Mouse (Mus musculus) liver, embryonic 13.5 days (tissue): ENCODE measurements around the gene Myh11. TPM values are rescaled to one million over a fixed set of nuclear protein-coding genes. Genes with fewer than 3 reads are reported as not detected.

Experiments used
- ATAC-seq: fragments of 200-750 bp; cut with Nextera tagmentation; 2 replicates; pipeline ENCODE4 v1.8.0; 2017; ENCODE audit warnings: low read depth, mild to moderate bottlenecking, moderate number of reproducible peaks, moderate library complexity
- DNase-seq: peaks from one replicate; pipeline ENCODE4 v3.0.0; 2022
- H3K27ac ChIP-seq: fragments of 300-500 bp; sonication (generic); 2 replicates; pipeline ENCODE4 v1.5.1; 2015; ENCODE audit warnings: moderate library complexity, mild to moderate bottlenecking, inconsistent platforms
- H3K27me3 ChIP-seq: fragments of 300-500 bp; sonication (generic); 2 replicates; pipeline ENCODE4 v1.6.1; 2015; ENCODE audit warnings: mild to moderate bottlenecking, inconsistent platforms
- H3K36me3 ChIP-seq: fragments of 300-500 bp; sonication (generic); 2 replicates; pipeline ENCODE4 v1.6.1; 2015; ENCODE audit warnings: mild to moderate bottlenecking, inconsistent platforms
- H3K4me1 ChIP-seq: fragments of 300-500 bp; sonication (generic); replicated peaks from 2 replicates; pipeline ENCODE4 v1.6.1; 2015; ENCODE audit warnings: inconsistent platforms
- H3K4me2 ChIP-seq: fragments of 300-500 bp; sonication (generic); 2 replicates; pipeline ENCODE4 v1.6.1; 2015; ENCODE audit warnings: inconsistent platforms, mild to moderate bottlenecking, moderate library complexity
- H3K4me3 ChIP-seq: fragments of 300-500 bp; sonication (generic); replicated peaks from 2 replicates; pipeline ENCODE4 v1.5.1; 2015; ENCODE audit warnings: mild to moderate bottlenecking, inconsistent platforms
- H3K9ac ChIP-seq: fragments of 300-500 bp; sonication (generic); 2 replicates; pipeline ENCODE4 v1.6.1; 2015; ENCODE audit warnings: mild to moderate bottlenecking, inconsistent platforms
- H3K9me3 ChIP-seq: fragments of 300-500 bp; sonication (generic); replicated peaks from 2 replicates; pipeline ENCODE4 v1.6.1; 2016; ENCODE audit warnings: inconsistent platforms
- WGBS: fragments of 180-500 bp; shearing (Covaris S2); methylation state at CpG from one replicate; pipeline ENCODE4 v1.1.7; 2015; ENCODE audit not compliant: insufficient replicate concordance; 5-methylcytosine and 5-hydroxymethylcytosine counted together
- polyA plus RNA-seq: library from polyadenylated mRNA; unstranded; fragments of >200 nt; fragmentation: Nextera tagmentation; extraction: Ambion mirVana; gene quantifications from 2 replicates; pipeline ENCODE4 v1.2.1, GENCODE M21; 2015

Myh11 gene
- 0.63 and 0.66 TPM in 2 replicates for polyA plus RNA-seq

GRCm38 (mm10) chr16:14291223-14291622 lies at the start of gene Myh11:
Myh11 (minus strand) TSS chr16:14291372.
- peak; percentile 63 for ATAC-seq

GRCm38 (mm10) chr16:14328156-14328555 lies 37.0 kb upstream of the Myh11 start:
- DNase-seq (no peak), ATAC-seq (no peak)
- no peaks in the 10 kb centered on the region for H3K9me3 ChIP-seq
- no peaks in the 10 kb centered on the region for H3K36me3 ChIP-seq
- no peak overlapping the region for H3K27ac ChIP-seq
- no peak overlapping the region for H3K9ac ChIP-seq
- no peak overlapping the region for H3K4me2 ChIP-seq
- no peaks in the 10 kb centered on the region for H3K27me3 ChIP-seq
- 48% methylated on average over 1 of the region's 1 CpGs for WGBS
- no peaks in the 10 kb centered on the region for H3K4me1 ChIP-seq
- no peak overlapping the region for H3K4me3 ChIP-seq

More at GRCm38 (mm10) chr16:14291223-14291622, at the start of gene Myh11:
- Histone ChIP-seq H3K9ac (no peak within 1 kb of the TSS), H3K4me2 (peak within 1 kb of the TSS; percentile 34), H3K9me3 (no peaks in the 10 kb centered on the region), H3K27me3 (peaks cover 39% of the 10 kb centered on the region), H3K4me1 (peaks cover 10% of the 10 kb centered on the region), H3K4me3 (no peak within 1 kb of the TSS), H3K27ac (no peak within 1 kb of the TSS), H3K36me3 (no peaks in the 10 kb centered on the region)
- WGBS: 5% methylated on average over 16 of the region's 16 CpGs
- DNase-seq: peak; percentile 48

GRCm38 (mm10) chr16:14320494-14320893 lies 29.3 kb upstream of the Myh11 start:
- no peak overlapping the region for H3K4me3 ChIP-seq
- H3K4me1 ChIP-seq: peaks cover 18% of the 10 kb centered on the region
- H3K9me3 ChIP-seq: no peaks in the 10 kb centered on the region
- ATAC-seq: no peak
- no peak overlapping the region for H3K27ac ChIP-seq
- WGBS: 50% methylated on average over 1 of the region's 1 CpGs
- peaks cover 13% of the 10 kb centered on the region; the same call in 1 of the 2 replicates for H3K27me3 ChIP-seq
- no peak overlapping the region for H3K4me2 ChIP-seq
- no peaks in the 10 kb centered on the region for H3K36me3 ChIP-seq
- no peak overlapping the region for H3K9ac ChIP-seq
- no peak for DNase-seq

GRCm38 (mm10) chr16:14319681-14320080 lies 28.5 kb upstream of the Myh11 start:
- Histone ChIP-seq H3K36me3 (no peaks in the 10 kb centered on the region), H3K27ac (no peak overlapping the region), H3K9ac (no peak overlapping the region), H3K4me3 (no peak overlapping the region), H3K4me1 (peaks cover 20% of the 10 kb centered on the region), H3K27me3 (peaks cover 13% of the 10 kb centered on the region; the same call in 1 of the 2 replicates), H3K9me3 (no peaks in the 10 kb centered on the region), H3K4me2 (no peak overlapping the region)
- WGBS: 67% methylated on average over 3 of the region's 3 CpGs
- ATAC-seq: no peak
- no peak for DNase-seq

GRCm38 (mm10) chr16:14316884-14317876 lies 26.0 kb upstream of the Myh11 start, which contains the start of gene Fopnl:
Fopnl (minus strand) TSS chr16:14317405.
- H3K9me3 ChIP-seq: no peaks in the 10 kb centered on the region

GRCm38 (mm10) chr16:14312914-14313313 lies 21.7 kb upstream of the Myh11 start:
- Histone ChIP-seq H3K27me3 (no peaks in the 10 kb centered on the region), H3K4me1 (peaks cover 48% of the 10 kb centered on the region), H3K4me3 (no peak overlapping the region), H3K9me3 (no peaks in the 10 kb centered on the region), H3K4me2 (no peak overlapping the region), H3K36me3 (peaks cover 34% of the 10 kb centered on the region), H3K27ac (no peak overlapping the region), H3K9ac (no peak overlapping the region)
- DNase-seq (no peak), ATAC-seq (no peak)
- WGBS: 85% methylated on average over 7 of the region's 7 CpGs

More at GRCm38 (mm10) chr16:14316884-14317876, 26.0 kb upstream of the Myh11 start, which contains the start of gene Fopnl:
- peaks cover 20% of the 10 kb centered on the region for H3K4me1 ChIP-seq
- ATAC-seq (peak; percentile 100), DNase-seq (peak; percentile 93)
- peaks cover 13% of the 10 kb centered on the region; the same call in 1 of the 2 replicates for H3K27me3 ChIP-seq
- H3K4me2 ChIP-seq: peak within 1 kb of the TSS; percentile 77
- peak within 1 kb of the TSS; percentile 86 for H3K9ac ChIP-seq
- peak within 1 kb of the TSS; percentile 80 for H3K27ac ChIP-seq
- peak within 1 kb of the TSS; percentile 82 for H3K4me3 ChIP-seq
- WGBS: 2% methylated on average over 51 of the region's 51 CpGs
- H3K36me3 ChIP-seq: peaks cover 20% of the 10 kb centered on the region

GRCm38 (mm10) chr16:14311371-14311770 lies 20.2 kb upstream of the Myh11 start:
- H3K4me3 ChIP-seq: no peak overlapping the region
- DNase-seq (peak; percentile 37), ATAC-seq (no peak)
- no peaks in the 10 kb centered on the region for H3K27me3 ChIP-seq
- 26% methylated on average over 6 of the region's 6 CpGs for WGBS
- H3K27ac ChIP-seq: no peak overlapping the region
- H3K36me3 ChIP-seq: peaks cover 43% of the 10 kb centered on the region
- H3K4me2 ChIP-seq: no peak overlapping the region
- no peak overlapping the region for H3K9ac ChIP-seq
- H3K9me3 ChIP-seq: no peaks in the 10 kb centered on the region
- peaks cover 58% of the 10 kb centered on the region for H3K4me1 ChIP-seq

- Histone ChIP-seq H3K4me3 (0 out of 2 replicates have a peak overlapping the region, but pooled peaks have one; percentile 6), H3K4me1 (peaks cover 52% of the 10 kb centered on the region), H3K27me3 (no peaks in the 10 kb centered on the region), H3K27ac (peak overlapping the region; percentile 96), H3K9me3 (no peaks in the 10 kb centered on the region), H3K4me2 (peak overlapping the region; percentile 41), H3K36me3 (peaks cover 54% of the 10 kb centered on the region), H3K9ac (peak overlapping the region; percentile 47)
- 13% methylated on average over 3 of the region's 3 CpGs for WGBS
- ATAC-seq (peak; percentile 65), DNase-seq (peak; percentile 42)
These were observed 18.7 kb upstream of the Myh11 start for GRCm38 (mm10) chr16:14309833-14310232.

GRCm38 (mm10) chr16:14308245-14309073 lies 17.3 kb upstream of the Myh11 start:
- WGBS: 21% methylated on average over 6 of the region's 6 CpGs
- Histone ChIP-seq H3K27ac (peak overlapping the region; percentile 96), H3K36me3 (peaks cover 58% of the 10 kb centered on the region), H3K4me1 (peaks cover 52% of the 10 kb centered on the region), H3K9me3 (no peaks in the 10 kb centered on the region), H3K4me3 (peak overlapping the region; percentile 26), H3K27me3 (no peaks in the 10 kb centered on the region), H3K9ac (peak overlapping the region; percentile 55), H3K4me2 (peak overlapping the region; percentile 65)
- peak; percentile 69 for DNase-seq
- peak; percentile 92 for ATAC-seq

- H3K27me3 ChIP-seq: no peaks in the 10 kb centered on the region
- peak overlapping the region; percentile 96 for H3K27ac ChIP-seq
- H3K36me3 ChIP-seq: peaks cover 56% of the 10 kb centered on the region
- 12% methylated on average over 1 of the region's 1 CpGs for WGBS
- H3K4me2 ChIP-seq: peak overlapping the region; percentile 65
- ATAC-seq: peak; percentile 57
- no peaks in the 10 kb centered on the region for H3K9me3 ChIP-seq
- peak; percentile 63 for DNase-seq
- H3K4me3 ChIP-seq: no peak overlapping the region
- peak overlapping the region; percentile 55; the same call in 1 of the 2 replicates for H3K9ac ChIP-seq
- H3K4me1 ChIP-seq: peaks cover 52% of the 10 kb centered on the region
These were observed 16.2 kb upstream of the Myh11 start for GRCm38 (mm10) chr16:14307373-14307772.

GRCm38 (mm10) chr16:14306451-14306850 lies 15.3 kb upstream of the Myh11 start:
- H3K36me3 ChIP-seq: peaks cover 56% of the 10 kb centered on the region
- peaks cover 52% of the 10 kb centered on the region for H3K4me1 ChIP-seq
- no peak for DNase-seq
- H3K27ac ChIP-seq: peak overlapping the region; percentile 96
- 83% methylated on average over 1 of the region's 1 CpGs for WGBS
- H3K4me3 ChIP-seq: no peak overlapping the region
- H3K4me2 ChIP-seq: no peak overlapping the region
- no peak for ATAC-seq
- H3K9me3 ChIP-seq: no peaks in the 10 kb centered on the region
- no peak overlapping the region for H3K9ac ChIP-seq
- H3K27me3 ChIP-seq: no peaks in the 10 kb centered on the region
